Mouse (Mus musculus): ENCODE data around the gene Sart3. TPM values are rescaled to one million over a fixed set of nuclear protein-coding genes. Genes with fewer than 3 reads are reported as not detected.
A peak's percentile ranks its signal among the peaks of the same experiment; 100 is the strongest.

The Sart3 gene
- total RNA-seq, 2 experiments from 2014 or later = 30.0 to 33.3 TPM

- DNase-seq = no peak
These were observed 3.5 kb downstream of the Sart3 start for GRCm38 (mm10) chr5:113768806-113769205.

DNA sequence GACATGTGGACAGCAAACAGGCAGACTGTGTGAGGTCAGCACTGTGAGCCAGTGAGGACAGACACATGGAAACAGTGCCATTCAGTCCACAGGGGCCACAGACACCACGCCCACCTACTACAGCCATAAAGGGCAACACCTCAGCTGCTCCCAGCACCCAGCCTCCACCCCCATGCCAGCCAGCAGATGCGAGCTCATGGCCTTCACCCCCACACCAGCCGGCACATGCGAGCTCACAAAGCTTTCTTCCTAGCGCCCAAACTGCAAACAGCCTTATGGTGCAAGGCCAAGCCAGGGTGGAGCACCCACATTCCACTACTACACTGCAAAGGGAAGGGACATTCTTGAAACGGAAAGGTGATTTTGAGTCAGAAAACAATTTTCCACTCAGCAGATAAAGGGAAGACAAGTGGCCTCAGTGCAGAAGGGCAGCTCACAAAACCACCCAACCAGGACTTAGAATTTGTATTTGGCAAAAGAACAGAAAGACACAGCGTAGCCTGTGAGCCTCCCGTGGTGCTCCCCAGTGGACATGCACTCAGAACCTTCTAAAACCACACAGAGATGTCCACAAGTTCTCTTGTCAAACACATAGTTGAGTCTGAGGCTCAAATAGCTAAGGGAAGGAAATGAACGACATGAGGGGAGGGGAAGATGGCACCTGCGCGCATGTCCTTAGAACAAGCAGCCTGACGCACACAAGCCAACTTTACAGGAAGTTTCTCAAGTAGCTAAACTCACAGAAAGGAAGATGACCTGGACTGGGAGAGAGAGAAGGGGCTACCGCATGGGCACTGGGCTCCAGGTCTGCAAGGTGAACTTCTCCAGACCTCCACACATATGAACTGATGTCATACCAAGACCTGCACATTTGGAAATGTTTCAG lies 6.4 kb downstream of the Sart3 start:
- DNase-seq = peak; percentile 42 to 51

DNA sequence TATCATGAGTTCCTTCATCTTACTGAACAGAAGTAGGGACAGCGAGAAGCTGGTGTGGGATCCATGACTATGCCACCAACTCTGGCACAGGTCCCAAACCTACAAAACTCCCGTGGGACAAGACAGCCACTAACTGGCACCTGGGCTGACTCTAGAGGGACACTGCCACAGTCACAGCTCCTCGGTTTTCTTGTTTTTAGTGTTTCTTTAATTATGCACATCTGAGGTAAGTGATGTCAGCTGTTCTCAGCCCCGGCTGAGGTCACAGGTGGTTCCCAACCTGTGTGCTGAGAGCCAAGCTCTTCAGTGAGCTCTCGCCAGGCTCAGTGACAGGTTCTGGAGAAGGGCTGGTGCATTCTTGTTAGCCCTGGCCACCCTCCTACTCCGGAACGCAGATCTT lies 7.9 kb downstream of the Sart3 start:
- DNase-seq = no peak

DNA sequence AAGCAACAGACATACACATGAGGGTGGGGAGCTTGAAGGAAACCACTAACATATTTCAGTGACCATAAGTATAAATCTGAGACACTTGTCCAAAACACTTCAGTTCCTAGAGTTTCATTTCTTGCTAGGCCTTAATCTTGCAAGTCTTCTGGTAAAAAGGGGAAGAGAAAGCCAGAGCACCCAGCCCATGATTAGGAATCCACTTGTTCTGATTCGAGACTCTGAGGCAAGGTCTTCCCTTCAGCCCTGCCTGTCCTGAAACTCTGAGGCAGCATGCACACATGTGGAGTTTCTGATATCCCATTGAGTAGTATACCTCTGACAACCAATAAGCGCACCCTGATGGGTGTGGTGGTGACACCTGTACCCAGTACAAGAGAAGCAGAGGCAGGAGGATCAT lies 10.7 kb downstream of the Sart3 start:
- no peak for DNase-seq

- DNase-seq = no peak
These were observed 16.8 kb downstream of the Sart3 start for GRCm38 (mm10) chr5:113755347-113756030.

DNA sequence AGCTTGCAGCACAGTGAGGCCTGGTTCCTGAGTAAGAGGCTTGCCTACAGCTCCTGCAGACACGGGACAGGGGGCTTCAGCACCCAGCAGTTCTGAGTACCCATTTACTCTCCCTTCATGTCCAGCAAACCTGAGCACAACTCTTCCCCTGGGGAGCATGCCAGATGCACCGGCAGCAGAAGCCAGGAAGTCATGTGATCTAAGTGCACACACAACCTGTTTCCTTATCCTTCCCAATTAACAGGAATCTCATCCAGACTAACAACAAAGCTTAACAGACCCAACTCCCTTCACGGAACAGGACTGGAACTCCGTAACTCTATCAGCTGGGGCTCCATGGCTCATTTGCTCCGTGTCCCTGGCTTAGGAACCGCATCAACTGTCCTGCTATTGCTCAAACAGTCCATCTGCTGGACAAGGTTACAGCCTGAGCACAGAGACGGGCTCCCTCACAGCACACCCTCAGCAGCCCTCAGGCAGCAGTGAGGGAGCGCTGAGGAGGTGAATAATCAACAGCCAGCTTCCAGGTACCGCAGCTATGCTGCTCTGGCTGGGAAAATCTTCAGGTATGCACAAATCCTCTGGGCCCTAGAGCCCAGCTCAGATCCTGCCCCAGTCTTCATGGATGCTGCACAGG lies 20.7 kb downstream of the Sart3 start:
- no peak for DNase-seq

DNA sequence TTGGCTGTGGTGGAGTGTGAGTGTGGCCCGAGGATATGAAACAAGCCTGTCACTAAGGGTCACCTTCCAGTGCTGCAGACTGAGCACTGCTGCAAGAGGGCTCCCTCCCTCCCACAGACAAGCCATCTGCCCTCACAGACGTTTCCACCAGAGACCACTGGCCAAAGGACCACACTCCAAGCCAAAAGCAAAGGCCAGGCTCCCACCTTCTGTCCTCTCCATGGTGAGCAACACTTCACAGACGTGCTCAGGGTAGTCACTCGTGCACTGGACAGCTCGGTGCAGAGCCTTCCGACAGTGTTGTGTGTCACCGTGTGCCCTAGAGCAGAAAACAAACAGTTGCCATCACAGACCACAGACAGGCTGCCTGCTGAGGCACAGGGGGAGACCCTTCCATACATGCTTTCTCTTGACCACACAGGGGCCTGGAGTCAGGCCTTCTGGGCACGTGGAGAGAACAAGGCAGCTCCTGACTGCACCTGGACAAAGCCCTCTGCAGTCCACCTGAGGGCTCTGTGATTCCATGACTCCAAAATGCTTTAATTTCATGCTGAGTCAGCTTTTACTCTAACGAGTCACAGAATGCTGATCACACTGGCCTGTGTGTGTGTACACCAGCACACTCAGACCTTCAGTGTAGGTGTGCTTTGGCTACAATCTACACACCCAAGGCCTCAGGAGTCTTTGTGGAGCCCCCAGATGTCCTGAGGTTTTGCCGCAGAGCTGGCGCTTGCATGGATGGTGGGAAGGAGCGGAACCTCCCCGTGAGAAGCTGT lies 23.6 kb downstream of the Sart3 start:
- DNase-seq = no peak

DNA sequence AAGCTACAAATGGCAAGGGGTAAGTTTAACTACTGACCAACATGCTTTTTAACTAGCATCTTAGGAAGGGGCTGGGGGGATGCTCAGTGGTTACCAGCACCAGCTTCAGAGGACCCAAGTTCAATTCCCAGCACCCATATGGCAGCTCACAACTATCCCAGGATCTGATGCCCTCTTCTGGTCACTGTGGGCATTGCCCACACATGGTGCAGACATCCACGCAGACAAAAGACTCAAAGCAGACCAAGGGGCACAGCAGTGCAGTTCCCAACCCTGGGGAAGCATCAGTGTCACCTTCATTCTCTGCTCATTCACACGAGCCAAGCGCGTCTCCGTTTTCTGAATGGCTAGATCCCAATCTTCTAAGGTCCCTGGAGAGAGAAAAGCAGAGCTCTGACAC lies 24.7 kb downstream of the Sart3 start:
- DNase-seq = no peak

DNA sequence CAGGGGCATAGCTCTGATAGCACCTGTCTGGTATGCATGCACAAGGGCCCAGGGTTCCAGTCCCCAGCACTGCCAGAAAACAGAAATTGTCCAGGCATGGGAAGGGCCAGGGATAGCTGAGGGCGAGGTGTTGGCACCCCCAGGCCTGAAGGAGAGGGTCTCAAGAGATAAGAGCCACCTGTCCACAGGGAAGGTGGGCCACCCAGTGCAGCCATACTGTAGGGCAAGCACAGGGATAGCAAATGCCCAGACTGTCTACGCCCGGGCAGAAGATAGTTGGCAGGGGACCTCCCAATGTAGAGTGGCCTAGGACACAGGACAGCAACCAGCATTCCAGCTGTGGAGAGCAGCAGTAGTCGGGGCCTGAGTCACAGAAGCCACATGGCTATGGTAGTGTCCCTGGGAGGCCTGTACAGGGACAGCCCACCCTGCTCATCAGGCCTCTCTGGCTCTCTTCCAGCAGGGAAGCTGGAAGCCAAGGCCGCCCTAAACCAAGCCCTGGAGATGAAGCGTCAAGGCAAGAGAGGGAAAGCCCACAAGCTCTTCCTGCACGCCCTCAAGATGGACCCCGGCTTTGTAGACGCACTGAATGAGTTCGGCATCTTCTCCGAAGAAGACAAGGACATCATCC lies 34.6 kb downstream of the Sart3 start:
- peak; percentile 17 to 44 for DNase-seq

GRCm38 (mm10) chr5:113736522-113737164 lies 35.7 kb downstream of the Sart3 start:
- no peak for DNase-seq

GRCm38 (mm10) chr5:113736113-113736502 lies 36.2 kb downstream of the Sart3 start:
- DNase-seq = no peak

- DNase-seq = peak; percentile 95 to 96
These were observed 36.8 kb downstream of the Sart3 start, which contains the start of gene Ficd for GRCm38 (mm10) chr5:113735345-113736112. Gene Ficd, plus strand, starts transcription at chr5:113735803.

- no peak for DNase-seq
These were observed 37.3 kb downstream of the Sart3 start for GRCm38 (mm10) chr5:113735023-113735344.

DNA sequence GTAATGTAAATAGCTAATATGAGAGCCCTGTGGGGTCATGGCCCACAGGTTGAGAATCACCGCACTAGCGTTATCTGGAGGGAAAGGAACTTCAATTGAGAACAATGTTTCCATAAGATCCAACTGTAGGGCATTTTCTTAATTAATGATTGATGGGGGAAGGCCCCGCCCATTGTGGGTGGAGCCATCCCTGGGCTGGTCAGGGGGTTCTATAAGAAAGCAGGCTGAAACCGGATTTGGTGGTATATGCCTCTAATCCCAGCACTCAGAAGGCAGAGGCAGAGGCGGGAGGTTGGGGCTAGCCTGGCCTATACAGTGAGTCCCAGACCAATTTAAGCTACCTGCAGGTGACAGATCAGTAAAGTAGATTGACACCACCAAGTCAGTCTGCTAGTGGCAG lies 37.9 kb downstream of the Sart3 start:
- no peak for DNase-seq

DNA sequence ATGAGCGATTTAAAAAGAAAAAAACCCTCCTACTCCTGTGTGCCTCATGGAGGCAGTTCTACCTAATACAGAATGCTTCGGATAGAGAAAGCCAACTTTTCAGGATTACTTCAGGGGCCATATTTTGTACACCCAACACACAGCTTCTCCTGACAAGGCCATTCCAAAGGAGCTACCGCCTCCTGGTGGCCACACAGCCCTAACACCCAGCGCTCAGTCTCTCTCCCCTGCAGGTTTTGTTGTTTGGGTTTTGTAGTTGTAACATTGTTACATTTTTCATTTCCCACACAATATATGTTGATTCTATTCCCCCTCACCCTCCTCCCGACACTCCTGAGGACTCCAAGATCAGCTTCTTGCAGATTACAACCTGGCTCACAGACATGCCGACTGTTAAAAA lies 40.1 kb downstream of the Sart3 start:
- peak; percentile 37 to 72 for DNase-seq

DNA sequence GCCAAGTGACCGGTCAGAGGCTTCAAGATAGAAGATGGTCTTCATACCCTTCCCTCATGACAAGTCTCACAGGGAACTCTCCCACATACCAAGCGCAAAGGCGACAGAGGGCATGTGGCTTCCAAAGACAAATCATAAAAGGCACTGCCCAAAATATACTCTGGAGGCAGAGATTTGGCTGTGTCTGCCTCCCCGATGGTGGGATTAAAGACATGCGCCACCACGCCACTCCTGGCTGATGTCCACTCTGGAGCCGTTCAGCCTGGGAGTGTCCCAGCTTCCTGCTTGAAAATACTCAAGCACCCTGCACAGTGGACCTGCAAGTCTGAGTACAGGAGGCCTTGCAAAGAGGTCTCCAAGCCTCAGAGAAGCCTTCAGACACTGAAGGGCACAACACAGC lies 41.1 kb downstream of the Sart3 start:
- no peak for DNase-seq

DNA sequence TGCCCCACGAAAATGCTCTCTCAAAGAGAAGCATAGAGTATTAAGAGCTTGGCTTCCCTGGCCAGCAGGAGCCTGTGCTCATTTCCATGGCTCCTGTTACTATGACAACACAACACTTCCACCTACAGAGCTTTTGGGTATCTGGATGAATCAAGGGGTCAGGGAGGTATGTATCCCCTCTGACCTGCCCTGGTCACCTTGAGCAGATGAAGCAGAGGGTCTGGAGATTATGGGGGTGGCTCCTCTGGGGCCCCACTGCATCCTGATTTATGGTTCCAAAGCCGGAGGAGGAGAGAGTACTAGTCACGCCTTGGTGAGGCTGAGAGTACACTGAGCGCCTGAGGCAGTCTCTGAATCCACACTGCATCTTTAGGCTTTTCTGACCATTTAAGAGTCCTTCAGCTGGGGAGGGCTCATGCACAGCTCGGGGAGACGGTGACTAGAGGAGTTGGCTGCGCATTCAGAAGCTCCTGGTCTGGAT lies 41.6 kb downstream of the Sart3 start:
- no peak for DNase-seq

DNA sequence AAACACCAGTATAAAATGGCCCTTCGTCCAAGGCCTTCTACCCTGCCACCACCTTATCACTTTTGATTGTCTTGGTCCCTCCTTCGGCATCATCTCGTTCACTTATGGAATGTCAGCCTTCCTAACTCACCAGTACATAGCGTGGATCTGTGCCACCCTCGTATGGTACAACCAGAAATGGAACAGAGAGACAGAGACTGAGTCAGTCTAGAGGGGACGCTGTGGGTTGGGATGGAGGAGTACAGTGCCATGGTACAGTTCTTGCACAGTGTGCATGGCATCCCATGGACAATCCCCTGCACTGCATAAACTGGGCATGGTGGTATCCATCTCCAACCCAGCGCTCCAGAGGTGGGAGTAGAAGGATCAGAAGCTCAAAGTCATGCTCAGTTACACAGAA lies 43.6 kb downstream of the Sart3 start:
- DNase-seq = no peak

GRCm38 (mm10) chr5:113728011-113728410 lies 44.3 kb downstream of the Sart3 start:
- no peak for DNase-seq

DNA sequence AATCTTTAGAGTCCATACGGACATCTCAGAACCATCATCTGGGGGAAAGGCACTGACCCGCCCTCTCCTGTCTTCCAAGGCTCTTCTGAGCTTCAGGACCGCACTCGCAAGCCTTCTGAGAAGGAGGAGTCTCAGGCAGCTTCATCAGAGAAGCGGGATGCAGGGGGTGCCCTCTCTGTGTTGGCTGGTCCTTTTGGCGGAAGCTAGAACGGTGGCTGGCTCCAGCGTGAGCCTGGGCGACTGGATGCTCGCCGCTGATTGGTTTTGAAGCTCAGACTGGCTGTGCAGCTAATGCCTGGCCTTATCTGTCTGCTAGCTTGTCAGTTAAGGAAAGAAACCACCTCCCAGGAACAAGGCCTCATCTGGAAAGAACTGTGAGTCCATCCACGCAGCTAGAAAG lies 45.1 kb downstream of the Sart3 start:
- no peak for DNase-seq

All from adrenal gland, postnatal 36 days (tissue).